Mouse (Mus musculus) testis, postnatal 10 days (tissue): Measurements from ENCODE around the gene Mmp14.

Experiments used
- DNase-seq: peaks from one replicate; pipeline ENCODE4 v3.0.0; 2021; ENCODE audit warnings: low spot score

Mmp14 gene

DNA sequence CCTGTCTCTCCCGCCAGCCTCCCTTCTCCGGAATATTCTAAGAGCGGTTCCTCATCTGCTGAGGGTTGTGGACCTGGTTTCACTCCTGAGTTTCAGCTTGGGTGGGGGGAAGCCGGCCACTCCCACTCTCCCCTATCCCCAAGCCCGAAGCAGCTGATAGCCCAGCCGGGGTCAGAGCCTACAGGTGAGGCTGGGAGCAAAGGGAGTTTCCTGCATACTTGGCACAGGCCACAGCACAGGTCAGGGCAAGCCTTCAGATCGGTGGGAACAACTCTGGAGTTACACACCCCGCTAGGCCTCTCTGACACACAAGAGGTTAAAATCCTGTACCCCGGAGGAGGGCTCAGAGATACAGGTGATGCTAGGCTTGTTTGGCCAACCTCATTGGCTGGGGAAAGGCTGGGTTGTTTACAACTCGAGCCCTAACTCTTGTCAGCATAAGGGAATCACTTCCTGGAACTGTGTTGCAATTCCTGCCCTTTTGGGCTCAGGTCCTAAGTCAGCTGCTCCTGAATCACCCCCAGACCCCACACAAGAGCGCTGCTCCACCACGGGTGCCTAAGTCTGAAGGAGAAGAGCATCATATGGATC is 2.6 kb downstream of the Mmp14 start:
- DNase-seq: no peak

DNA sequence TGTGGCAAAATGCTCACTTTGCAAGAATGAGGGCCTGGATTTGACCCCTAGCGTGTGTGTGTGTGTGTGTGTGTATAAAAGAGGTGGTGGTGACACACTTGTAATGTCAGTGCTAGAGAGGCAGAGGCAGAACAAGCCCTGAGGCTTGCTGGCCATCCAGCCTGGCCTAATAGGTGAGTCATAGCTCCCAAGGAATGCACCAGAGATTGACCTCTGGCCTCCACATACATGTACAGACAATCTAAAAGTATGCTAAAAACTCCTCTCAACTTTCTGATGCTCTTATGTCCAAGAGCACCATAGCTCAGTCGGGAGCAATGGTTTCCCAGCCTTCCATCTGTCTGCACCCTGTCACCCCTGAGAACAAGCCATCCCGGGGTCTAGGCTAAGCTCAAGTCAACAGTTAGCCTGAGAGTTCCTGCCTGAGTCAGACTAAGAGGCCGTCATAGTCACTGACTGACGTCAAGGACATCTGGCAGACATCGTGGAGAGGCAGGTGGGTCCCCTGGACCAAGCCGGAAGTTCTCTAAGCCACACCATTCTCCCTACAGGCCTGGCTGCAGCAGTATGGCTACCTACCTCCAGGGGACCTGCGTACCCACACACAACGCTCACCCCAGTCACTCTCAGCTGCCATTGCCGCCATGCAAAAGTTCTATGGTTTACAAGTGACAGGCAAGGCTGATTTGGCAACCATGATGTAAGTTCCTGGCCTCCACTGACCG is 3.9 kb downstream of the Mmp14 start:
- DNase-seq: no peak

DNA sequence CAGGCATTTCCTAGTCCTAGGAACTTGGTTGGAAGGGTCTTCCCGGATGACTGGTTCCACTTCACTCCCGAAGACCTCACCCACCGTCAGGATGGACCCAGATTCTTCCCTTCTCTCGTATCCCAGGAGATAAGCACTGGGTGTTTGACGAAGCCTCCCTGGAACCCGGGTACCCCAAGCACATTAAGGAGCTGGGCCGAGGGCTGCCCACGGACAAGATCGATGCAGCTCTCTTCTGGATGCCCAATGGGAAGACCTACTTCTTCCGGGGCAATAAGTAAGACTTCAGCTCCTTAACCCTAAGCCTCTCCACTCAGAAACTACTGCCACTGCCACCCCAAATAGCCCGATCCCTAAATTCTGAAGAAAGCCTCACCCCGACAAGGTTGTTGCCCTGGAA is 7.7 kb downstream of the Mmp14 start:
- no peak for DNase-seq

DNA sequence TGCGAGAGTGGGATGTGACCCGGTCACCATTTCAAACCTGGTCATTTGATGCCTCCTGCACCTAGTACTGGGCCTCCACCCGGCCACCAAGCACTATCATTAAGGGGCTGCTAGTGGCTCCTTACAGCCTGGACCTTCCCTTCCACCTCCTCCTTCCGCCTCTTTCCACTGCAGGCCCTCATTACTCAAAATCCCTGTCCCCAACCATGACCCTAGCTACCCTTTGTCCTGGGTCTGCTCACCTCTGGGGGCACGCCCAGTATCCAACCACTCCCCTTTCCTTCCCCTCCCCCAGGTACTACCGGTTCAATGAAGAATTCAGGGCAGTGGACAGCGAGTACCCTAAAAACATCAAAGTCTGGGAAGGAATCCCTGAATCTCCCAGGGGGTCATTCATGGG is 8.2 kb downstream of the Mmp14 start:
- DNase-seq: no peak

DNA sequence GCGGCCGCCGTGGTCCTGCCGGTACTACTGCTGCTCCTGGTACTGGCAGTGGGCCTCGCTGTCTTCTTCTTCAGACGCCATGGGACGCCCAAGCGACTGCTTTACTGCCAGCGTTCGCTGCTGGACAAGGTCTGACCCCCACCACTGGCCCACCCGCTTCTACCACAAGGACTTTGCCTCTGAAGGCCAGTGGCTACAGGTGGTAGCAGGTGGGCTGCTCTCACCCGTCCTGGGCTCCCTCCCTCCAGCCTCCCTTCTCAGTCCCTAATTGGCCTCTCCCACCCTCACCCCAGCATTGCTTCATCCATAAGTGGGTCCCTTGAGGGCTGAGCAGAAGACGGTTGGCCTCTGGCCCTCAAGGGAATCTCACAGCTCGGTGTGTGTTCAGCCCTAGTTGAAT is 9.1 kb downstream of the Mmp14 start:
- DNase-seq: no peak

DNA sequence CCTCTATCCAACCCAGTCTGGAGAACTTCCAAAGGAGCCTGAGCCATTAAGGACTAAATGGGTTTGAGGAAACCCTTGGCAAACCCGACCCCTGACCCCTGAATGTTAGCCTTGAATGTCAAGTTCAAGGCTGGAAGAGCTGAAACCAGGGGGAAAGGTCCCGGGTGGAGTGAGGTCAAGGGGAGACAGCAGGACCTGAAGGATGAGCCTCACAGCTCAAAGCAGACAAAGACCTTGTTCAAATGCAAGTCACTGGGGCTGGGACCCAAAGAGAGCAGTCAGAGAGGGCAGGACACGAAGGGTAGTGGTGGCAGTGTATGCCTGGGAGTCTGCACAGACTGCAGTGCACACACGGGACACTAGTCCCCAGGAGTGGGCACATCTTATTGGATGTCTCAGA is 10.0 kb downstream of the Mmp14 start:
- no peak for DNase-seq

- DNase-seq: no peak
Measured at GRCm38 (mm10) chr14:54442548-54442947, 11.1 kb downstream of the Mmp14 start.

- peak; percentile 74 for DNase-seq
Measured at GRCm38 (mm10) chr14:54443196-54443595, 11.8 kb downstream of the Mmp14 start.

DNA sequence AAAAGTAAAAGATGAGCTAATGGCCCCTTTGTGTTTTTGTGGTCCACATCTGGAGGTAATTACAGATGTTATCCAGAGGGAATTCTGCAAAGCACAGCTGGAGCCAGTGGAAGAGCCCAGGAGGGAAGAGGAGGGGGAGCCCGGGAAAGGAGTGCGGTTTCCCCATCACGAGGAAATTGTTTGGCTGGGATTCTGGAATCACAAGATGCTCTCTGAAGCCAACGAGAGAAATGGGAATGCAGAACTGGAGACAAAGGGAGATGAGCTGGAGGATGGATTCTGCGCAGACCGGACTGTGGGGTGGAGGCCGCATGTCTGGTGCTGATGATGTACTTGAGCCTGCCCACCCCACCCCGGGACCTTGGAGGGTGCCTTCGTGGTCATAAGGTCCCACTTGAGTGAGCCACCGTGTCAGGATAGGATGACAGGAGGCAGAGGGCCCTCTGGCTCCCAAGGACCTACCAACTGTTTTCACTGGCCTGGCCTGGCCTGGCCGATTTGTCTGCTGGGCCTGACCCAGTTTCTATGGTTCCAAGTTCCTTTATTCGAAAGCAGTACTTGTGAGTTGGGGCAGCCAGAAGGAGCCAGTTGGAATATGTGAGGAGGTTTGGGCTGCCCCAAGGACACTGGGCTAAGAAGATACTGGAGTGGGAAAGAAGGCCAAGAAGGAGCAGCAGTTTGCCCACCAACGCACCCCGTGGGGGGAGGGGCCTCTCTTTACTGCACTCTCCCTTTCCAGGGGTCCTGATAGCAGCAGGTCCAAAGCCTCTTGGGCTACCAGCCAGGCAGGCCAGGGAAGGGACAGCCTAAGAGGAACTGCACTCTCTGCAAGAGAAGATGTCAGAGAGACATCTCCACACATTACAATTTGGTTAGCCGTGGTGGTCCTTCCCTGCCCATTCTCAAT is 12.6 kb downstream of the Mmp14 start:
- DNase-seq: peak; percentile 77

DNA sequence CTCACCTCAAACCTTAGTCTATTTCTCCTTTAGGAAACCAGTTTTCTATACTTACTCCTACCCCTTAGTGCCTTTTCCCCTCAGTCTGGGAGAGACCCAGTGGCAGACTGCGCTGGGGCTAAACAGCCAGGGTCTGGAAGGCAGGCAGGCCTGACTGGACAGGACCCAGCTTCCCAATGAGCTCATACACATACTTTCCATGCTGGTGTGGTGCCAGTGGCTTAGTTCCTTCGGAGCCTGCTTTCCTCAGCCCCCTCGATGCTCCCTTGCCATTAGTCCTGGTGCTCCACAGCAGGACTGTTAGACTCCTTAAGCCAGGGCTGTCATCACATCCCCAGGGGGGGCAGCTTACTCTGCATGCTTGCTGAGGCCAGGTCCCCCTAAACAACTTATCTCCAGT is 14.1 kb downstream of the Mmp14 start:
- DNase-seq: no peak

DNA sequence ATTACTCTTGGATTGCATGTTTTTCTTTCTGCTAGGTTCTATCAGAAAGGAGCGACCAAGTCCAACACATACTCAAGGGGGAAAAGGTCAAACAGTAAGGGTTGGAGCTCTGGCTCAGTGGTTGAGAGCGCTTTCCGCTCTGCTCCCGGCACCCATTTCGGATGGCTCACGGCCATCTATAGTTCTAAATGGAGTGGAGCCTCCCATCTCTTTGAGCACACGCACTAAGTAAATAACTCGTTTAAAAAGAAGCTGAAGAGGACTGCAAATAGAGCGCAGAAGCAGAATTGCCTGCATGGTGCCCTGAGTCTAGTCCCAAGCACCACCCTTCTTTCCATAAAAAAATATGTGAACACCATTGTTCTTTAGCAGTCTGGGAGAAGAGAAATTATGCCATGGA is 22.2 kb downstream of the Mmp14 start:
- no peak for DNase-seq

GRCm38 (mm10) chr14:54454669-54455528 is 23.5 kb downstream of the Mmp14 start:
- DNase-seq: no peak

- DNase-seq: no peak
Measured at GRCm38 (mm10) chr14:54457907-54458569, 26.6 kb downstream of the Mmp14 start.

GRCm38 (mm10) chr14:54462146-54462545 is 30.7 kb downstream of the Mmp14 start:
- no peak for DNase-seq

DNA sequence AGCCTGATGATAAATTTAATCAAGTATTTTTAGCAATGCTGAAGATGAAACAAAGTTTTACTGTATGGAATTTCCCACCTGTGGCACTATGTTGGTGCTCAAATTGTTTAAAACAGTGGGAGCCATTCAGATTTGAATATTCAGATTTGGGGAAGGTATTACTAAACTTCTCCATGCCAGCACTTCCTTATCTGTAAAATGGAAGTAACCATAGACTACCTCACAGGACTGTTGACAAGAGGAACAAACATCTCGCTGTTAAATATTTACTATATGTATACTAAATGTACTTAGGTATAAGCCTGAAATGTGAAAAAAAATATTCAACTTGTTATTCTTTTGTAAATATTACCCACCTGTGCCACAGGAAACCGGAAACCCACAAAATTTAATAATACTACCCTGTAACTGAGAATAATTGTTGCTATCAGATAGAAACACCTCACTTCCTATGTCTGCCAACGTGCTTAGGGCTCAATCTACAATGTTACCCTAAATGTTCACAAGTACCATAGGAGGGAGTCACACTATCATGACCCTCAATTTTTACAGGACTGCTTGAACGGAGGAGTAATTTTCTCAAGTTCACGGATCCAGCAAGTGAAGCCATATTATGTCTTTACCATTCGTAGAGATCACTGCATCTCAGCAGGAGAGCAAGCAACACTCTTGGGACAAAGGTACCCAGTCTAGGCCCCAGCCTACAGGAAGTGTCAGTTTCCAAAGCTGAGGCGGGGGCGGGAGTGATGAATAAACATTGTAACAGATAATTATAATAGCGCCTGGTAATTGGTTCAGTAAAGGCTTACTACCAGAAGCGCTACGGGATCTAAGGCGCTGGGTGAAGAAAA is 31.9 kb downstream of the Mmp14 start:
- DNase-seq: no peak

DNA sequence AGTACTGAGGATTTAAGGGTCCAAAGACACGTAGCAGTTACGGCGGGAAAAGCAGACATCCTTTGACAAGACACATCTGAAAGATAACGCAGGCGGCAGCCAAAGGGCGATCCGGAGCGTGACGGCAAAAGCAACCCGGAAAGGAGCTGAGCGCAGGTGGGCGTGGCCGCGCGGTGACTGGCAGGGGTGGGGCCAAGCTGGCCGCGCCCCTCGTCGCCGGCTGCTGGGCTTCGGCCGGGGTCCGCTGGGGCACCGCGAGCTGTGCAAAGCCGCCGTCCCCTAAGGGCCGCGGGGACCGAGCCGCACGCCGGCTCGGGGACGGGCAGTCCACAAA is 32.5 kb downstream of the Mmp14 start, which contains the start of gene Lrp10:
TSS of gene Lrp10 (plus strand) at position 179 of the 334 bp plus-strand sequence.
- DNase-seq: peak; percentile 94

DNA sequence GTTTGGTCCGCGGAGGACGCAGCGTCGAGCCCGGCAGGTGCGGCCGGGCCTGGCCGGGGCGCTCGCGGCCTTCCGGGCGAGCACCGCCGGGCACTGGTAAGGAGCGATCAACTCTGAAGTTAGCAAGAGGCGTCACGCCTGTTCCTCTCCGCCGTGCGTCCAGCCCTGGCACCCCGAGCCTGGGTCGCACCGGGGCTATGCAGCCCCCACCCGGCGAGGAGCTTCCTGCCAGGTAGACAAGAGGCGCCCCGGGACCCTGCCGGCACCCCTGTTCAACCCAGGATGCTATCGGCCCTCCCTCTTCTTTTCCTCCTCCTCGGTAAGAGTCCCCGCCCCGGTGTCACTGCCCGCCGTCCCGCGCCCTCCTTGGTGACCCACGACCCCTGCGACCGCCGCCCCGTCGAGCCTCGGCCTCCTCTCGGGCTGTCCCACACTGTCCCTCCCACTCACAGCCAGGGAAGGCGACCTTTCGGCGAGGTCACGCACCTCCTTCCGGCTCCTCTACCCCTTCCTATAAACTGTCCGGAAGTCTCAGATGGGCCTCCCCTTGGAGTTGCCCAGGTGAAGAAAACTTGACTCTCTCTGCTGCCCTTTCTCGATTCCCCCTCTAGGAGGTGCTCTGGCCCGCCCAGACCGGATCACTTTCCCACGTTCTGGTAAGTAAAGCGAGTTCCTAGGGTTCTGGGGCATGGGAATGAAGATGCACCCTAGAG is 33.0 kb downstream of the Mmp14 start:
- peak; percentile 71 for DNase-seq

- DNase-seq: no peak
Measured at GRCm38 (mm10) chr14:54471467-54471866, 40.1 kb downstream of the Mmp14 start.

- no peak for DNase-seq
Measured at GRCm38 (mm10) chr14:54472671-54473070, 41.3 kb downstream of the Mmp14 start.

- DNase-seq: no peak
Measured at GRCm38 (mm10) chr14:54474744-54475143, 43.3 kb downstream of the Mmp14 start.
